Comparison of ENCODE assay signal across 19 mouse cellular contexts in genomic region chr9:62125986-62126575, GRCm38 (mm10). TPM values are rescaled to one million over a fixed set of nuclear protein-coding genes. Genes with fewer than 3 reads are reported as not detected.
DNase-seq lines count a peak whose midpoint lies in the region; ATAC-seq and TF ChIP-seq lines count a peak whose summit lies in the region.
"Had no signal": no experiment of that assay in that cellular context is flagged by ENCODE, and none has a peak within 500 bp of the region (broad histone marks: within the 10 kb centered on the region; RNA-seq: fewer than 3 reads in every experiment).

No protein-coding gene starts in this region.

- DNase-seq in forebrain, embryonic 14.5 days (ENCODE audit: low spot score): peak; percentile 19
- DNase-seq in midbrain, postnatal 0 days (ENCODE audit: low spot score): peak; percentile 52
- DNase-seq in layer of hippocampus, adult 18-20 months (ENCODE audit: low spot score in 2 of 2): peak; percentile 36 to 71
- DNase-seq in heart, adult 8-10 months (ENCODE audit: low spot score): no peak
- no peak for DNase-seq in yolk sac, embryonic 10.5 days (ENCODE audit: low spot score)
- DNase-seq in limb, embryonic 10.5 days (ENCODE audit: low spot score): no peak
- DNase-seq: adrenal gland, adult 8-10 months; gastrocnemius, postnatal 10 days; heart, adult 18-20 months; kidney, adult 8-10 months; kidney, postnatal 25 days; lung, postnatal 14 days; thymus, postnatal 4 days had no signal

- 65% methylated on average over 5 of the region's 5 CpGs for WGBS in forebrain, embryonic 14.5 days
- 65% methylated on average over 5 of the region's 5 CpGs for WGBS in forebrain, embryonic 16.5 days
- WGBS in midbrain, postnatal 0 days: 80% methylated on average over 5 of the region's 5 CpGs
- WGBS in midbrain, embryonic 15.5 days: 76% methylated on average over 5 of the region's 5 CpGs
- 85% methylated on average over 5 of the region's 5 CpGs for WGBS in limb, embryonic 10.5 days

- H3K36me3 ChIP-seq in forebrain, embryonic 14.5 days (ENCODE audit: control insufficient read depth, insufficient read depth, low read length): no peaks in the 10 kb centered on the region
- H3K36me3 ChIP-seq in forebrain, embryonic 16.5 days (ENCODE audit: control insufficient read depth, insufficient read depth): no peaks in the 10 kb centered on the region
- no peaks in the 10 kb centered on the region for H3K36me3 ChIP-seq in midbrain, postnatal 0 days (ENCODE audit: insufficient read depth, low read length)
- no peaks in the 10 kb centered on the region for H3K36me3 ChIP-seq in midbrain, embryonic 15.5 days (replicated peaks)
- H3K36me3 ChIP-seq in limb, embryonic 10.5 days: no peaks in the 10 kb centered on the region
- H3K36me3 ChIP-seq: embryonic facial prominence, embryonic 15.5 days; heart, embryonic 15.5 days had no signal

- no peak overlapping the region for H3K4me3 ChIP-seq in forebrain, embryonic 14.5 days (ENCODE audit: low read depth, low read length)
- no peak overlapping the region for H3K4me3 ChIP-seq in forebrain, embryonic 16.5 days (replicated peaks; ENCODE audit: low read length)
- H3K4me3 ChIP-seq in midbrain, postnatal 0 days (ENCODE audit: low read depth, low read length): no peak overlapping the region
- H3K4me3 ChIP-seq in midbrain, embryonic 15.5 days: no peak overlapping the region
- no peak overlapping the region for H3K4me3 ChIP-seq in limb, embryonic 10.5 days
- H3K4me3 ChIP-seq: embryonic facial prominence, embryonic 15.5 days; heart, embryonic 15.5 days had no signal

- no peak for ATAC-seq in forebrain, embryonic 14.5 days
- no peak for ATAC-seq in forebrain, embryonic 16.5 days
- no peak for ATAC-seq in midbrain, postnatal 0 days (ENCODE audit: low FRiP score)
- ATAC-seq in midbrain, embryonic 15.5 days (replicated peaks): no peak
- ATAC-seq: inflammation-experienced regulatory T-cells, adult 6 months had no signal

- no peaks in the 10 kb centered on the region for H3K27me3 ChIP-seq in forebrain, embryonic 14.5 days (replicated peaks; ENCODE audit: control insufficient read depth, insufficient read depth, low read length)
- H3K27me3 ChIP-seq in forebrain, embryonic 16.5 days (replicated peaks; ENCODE audit: control insufficient read depth, insufficient read depth, low read length): no peaks in the 10 kb centered on the region
- no peaks in the 10 kb centered on the region for H3K27me3 ChIP-seq in midbrain, postnatal 0 days (ENCODE audit: insufficient read depth, low read length)
- no peaks in the 10 kb centered on the region for H3K27me3 ChIP-seq in midbrain, embryonic 15.5 days (replicated peaks)
- H3K27me3 ChIP-seq in limb, embryonic 10.5 days (ENCODE audit: low read depth, poor library complexity, severe bottlenecking): no peaks in the 10 kb centered on the region
- H3K27me3 ChIP-seq: embryonic facial prominence, embryonic 15.5 days; heart, embryonic 15.5 days had no signal

- H3K4me2 ChIP-seq in forebrain, embryonic 14.5 days (ENCODE audit: low read length): no peak overlapping the region
- H3K4me2 ChIP-seq in forebrain, embryonic 16.5 days (ENCODE audit: low read length): no peak overlapping the region
- H3K4me2 ChIP-seq in midbrain, postnatal 0 days (ENCODE audit: low read depth, low read length, poor library complexity, severe bottlenecking): no peak overlapping the region
- H3K4me2 ChIP-seq in midbrain, embryonic 15.5 days: no peak overlapping the region
- H3K4me2 ChIP-seq: embryonic facial prominence, embryonic 15.5 days; heart, embryonic 15.5 days; midbrain, embryonic 11.5 days had no signal

- H3K27ac ChIP-seq in forebrain, embryonic 14.5 days (ENCODE audit: low read depth, low read length): no peak overlapping the region
- no peak overlapping the region for H3K27ac ChIP-seq in forebrain, embryonic 16.5 days (ENCODE audit: low read length)
- no peak overlapping the region for H3K27ac ChIP-seq in midbrain, postnatal 0 days (ENCODE audit: low read depth, low read length)
- H3K27ac ChIP-seq in midbrain, embryonic 15.5 days: no peak overlapping the region
- no peak overlapping the region for H3K27ac ChIP-seq in limb, embryonic 10.5 days
- H3K27ac ChIP-seq: embryonic facial prominence, embryonic 15.5 days; heart, embryonic 15.5 days had no signal

- peaks cover 7% of the 10 kb centered on the region for H3K4me1 ChIP-seq in forebrain, embryonic 14.5 days (ENCODE audit: control insufficient read depth, insufficient read depth, low read length)
- peaks cover 9% of the 10 kb centered on the region for H3K4me1 ChIP-seq in forebrain, embryonic 16.5 days (replicated peaks; ENCODE audit: control insufficient read depth, insufficient read depth, low read length)
- H3K4me1 ChIP-seq in midbrain, postnatal 0 days (ENCODE audit: insufficient read depth, low read length): no peaks in the 10 kb centered on the region
- H3K4me1 ChIP-seq in midbrain, embryonic 15.5 days: peaks cover 10% of the 10 kb centered on the region
- H3K4me1 ChIP-seq in limb, embryonic 10.5 days: peaks cover 19% of the 10 kb centered on the region

- no peak for TF ChIP-seq CTCF in midbrain, postnatal 0 days (IDR thresholded peaks at IDR 0.05)

- H3K9ac ChIP-seq in forebrain, embryonic 14.5 days (ENCODE audit: low read length): no peak overlapping the region
- H3K9ac ChIP-seq in forebrain, embryonic 16.5 days (replicated peaks; ENCODE audit: low read depth, low read length): no peak overlapping the region
- H3K9ac ChIP-seq in midbrain, postnatal 0 days (replicated peaks; ENCODE audit: low read length, poor library complexity, severe bottlenecking): no peak overlapping the region
- no peak overlapping the region for H3K9ac ChIP-seq in midbrain, embryonic 15.5 days
- H3K9ac ChIP-seq: embryonic facial prominence, embryonic 15.5 days; heart, embryonic 15.5 days had no signal

- H3K9me3 ChIP-seq in forebrain, embryonic 14.5 days (replicated peaks; ENCODE audit: control insufficient read depth, low read length): no peaks in the 10 kb centered on the region
- H3K9me3 ChIP-seq in forebrain, embryonic 16.5 days (ENCODE audit: control insufficient read depth, low read length): no peaks in the 10 kb centered on the region
- no peaks in the 10 kb centered on the region for H3K9me3 ChIP-seq in midbrain, postnatal 0 days (ENCODE audit: low read length)
- no peaks in the 10 kb centered on the region for H3K9me3 ChIP-seq in midbrain, embryonic 15.5 days
- H3K9me3 ChIP-seq in limb, embryonic 10.5 days (replicated peaks): no peaks in the 10 kb centered on the region
- H3K9me3 ChIP-seq: embryonic facial prominence, embryonic 15.5 days; heart, embryonic 15.5 days had no signal

RNA-seq across cellular contexts. Expression of gene Glce, which starts 3.6 kb away (rescaled TPM):
- 16.0 and 18.5 TPM in 2 replicates for polyA plus RNA-seq in forebrain, embryonic 14.5 days (2014; fragmentation: Nextera tagmentation; extraction: Ambion mirVana)
- polyA plus RNA-seq in forebrain, embryonic 16.5 days (2015; fragmentation: Nextera tagmentation; extraction: Ambion mirVana): 22.7 and 22.9 TPM in 2 replicates
- total RNA-seq in midbrain, postnatal 0 days (2014; rRNA removed): 36.0 and 41.7 TPM in 2 replicates
- polyA plus RNA-seq in midbrain, postnatal 0 days (2015; fragmentation: Nextera tagmentation; extraction: Ambion mirVana): 15.0 and 15.5 TPM in 2 replicates
- 18.8 and 19.5 TPM in 2 replicates for polyA plus RNA-seq in midbrain, embryonic 15.5 days (2015; fragmentation: Nextera tagmentation; extraction: Ambion mirVana)
- 10 to 100 TPM; 20.8 to 31.0 TPM for total RNA-seq in layer of hippocampus, adult 18-20 months (2021)
- total RNA-seq in heart, adult 8-10 months (2022): 10 to 100 TPM in 3 of 4 experiments, 1 to 10 TPM in 1; 9.2 to 12.0 (median 11.0) TPM
- polyA plus RNA-seq in limb, embryonic 10.5 days (2016; fragmentation: Nextera tagmentation; extraction: Ambion mirVana): 22.9 and 27.5 TPM in 2 replicates

Comparison
In these comparisons a context has a peak if more than half of its experiments do, and no peak if none do; other contexts are left out.
1. DNase-seq: peak in forebrain, embryonic 14.5 days (single experiment), midbrain, postnatal 0 days (single experiment) and layer of hippocampus, adult 18-20 months (2 of 2); none in heart, adult 8-10 months (single experiment), yolk sac, embryonic 10.5 days (single experiment) and limb, embryonic 10.5 days (single experiment).